8 mouse cellular contexts compared by ENCODE assay signal in genomic region chr12:86678591-86679545, GRCm38 (mm10). TPM values are rescaled to one million over a fixed set of nuclear protein-coding genes. Genes with fewer than 3 reads are reported as not detected.
DNase-seq lines count a peak whose midpoint lies in the region; ATAC-seq and TF ChIP-seq lines count a peak whose summit lies in the region.

Gene Vash1 (plus strand): TSS chr12:86678700.

- TF ChIP-seq CTCF in midbrain, postnatal 0 days (IDR thresholded peaks at IDR 0.05) = 0 out of 2 replicates have a peak, but pooled peaks have one; percentile 0

- no peaks in the 10 kb centered on the region for H3K9me3 ChIP-seq in embryonic facial prominence, embryonic 15.5 days (replicated peaks)
- H3K9me3 ChIP-seq in heart, embryonic 12.5 days (replicated peaks) = peaks cover 4% of the 10 kb centered on the region; the same call in 1 of the 2 replicates
- no peaks in the 10 kb centered on the region for H3K9me3 ChIP-seq in kidney, embryonic 15.5 days (replicated peaks)
- H3K9me3 ChIP-seq in liver, embryonic 11.5 days (ENCODE audit: control insufficient read depth, low read length) = no peaks in the 10 kb centered on the region
- no peaks in the 10 kb centered on the region for H3K9me3 ChIP-seq in midbrain, postnatal 0 days (ENCODE audit: low read length)

- peak within 1 kb of the TSS; percentile 86 for H3K27ac ChIP-seq in embryonic facial prominence, embryonic 15.5 days (replicated peaks)
- peak within 1 kb of the TSS; percentile 77 for H3K27ac ChIP-seq in heart, embryonic 12.5 days (ENCODE audit: poor library complexity, severe bottlenecking)
- peak within 1 kb of the TSS; percentile 86 for H3K27ac ChIP-seq in kidney, embryonic 15.5 days
- no peak within 1 kb of the TSS; the same call in none of the 2 replicates for H3K27ac ChIP-seq in liver, embryonic 11.5 days (ENCODE audit: low read depth, low read length)
- H3K27ac ChIP-seq in midbrain, postnatal 0 days (ENCODE audit: low read depth, low read length) = peak within 1 kb of the TSS; percentile 94

- H3K4me2 ChIP-seq in embryonic facial prominence, embryonic 15.5 days (replicated peaks) = peak within 1 kb of the TSS; percentile 98
- peak within 1 kb of the TSS; percentile 98 for H3K4me2 ChIP-seq in heart, embryonic 12.5 days
- peak within 1 kb of the TSS; percentile 100 for H3K4me2 ChIP-seq in kidney, embryonic 15.5 days
- H3K4me2 ChIP-seq in liver, embryonic 11.5 days = peak within 1 kb of the TSS; percentile 100
- H3K4me2 ChIP-seq in midbrain, postnatal 0 days (ENCODE audit: low read depth, low read length, poor library complexity, severe bottlenecking) = peak within 1 kb of the TSS; percentile 84

- ATAC-seq in embryonic facial prominence, embryonic 15.5 days (ENCODE audit: insufficient number of reproducible peaks, low FRiP score, low TSS enrichment, low read depth) = peak; percentile 79
- peak; percentile 79 for ATAC-seq in heart, embryonic 12.5 days (ENCODE audit: insufficient number of reproducible peaks, low FRiP score)
- ATAC-seq in kidney, embryonic 15.5 days (replicated peaks; ENCODE audit: low FRiP score) = peak; percentile 86
- ATAC-seq in liver, embryonic 11.5 days (replicated peaks; ENCODE audit: low FRiP score) = peak; percentile 57
- peak; percentile 69 for ATAC-seq in midbrain, postnatal 0 days (ENCODE audit: low FRiP score)

- under 1% methylated on average over 92 of the region's 94 CpGs for WGBS in embryonic facial prominence, embryonic 15.5 days
- WGBS in heart, embryonic 12.5 days = under 1% methylated on average over 90 of the region's 94 CpGs
- WGBS in kidney, embryonic 15.5 days = under 1% methylated on average over 93 of the region's 94 CpGs
- under 1% methylated on average over 94 of the region's 94 CpGs for WGBS in liver, embryonic 11.5 days
- under 1% methylated on average over 82 of the region's 94 CpGs for WGBS in midbrain, postnatal 0 days

- peak; percentile 42 for DNase-seq in CD4-positive helper T cell, adult 2 months (ENCODE audit: low read depth, low spot score)
- DNase-seq in adrenal gland, postnatal 4 days (ENCODE audit: low spot score in 2 of 2) = peak; percentile 32 to 38
- DNase-seq in liver, embryonic 11.5 days (ENCODE audit: low spot score) = peak; percentile 75
- peak; percentile 78 for DNase-seq in midbrain, postnatal 0 days (ENCODE audit: low spot score)
- DNase-seq in testis, postnatal 14 days (ENCODE audit: low spot score) = peak; percentile 54

- H3K9ac ChIP-seq in embryonic facial prominence, embryonic 15.5 days = peak within 1 kb of the TSS; percentile 66
- peak within 1 kb of the TSS; percentile 92 for H3K9ac ChIP-seq in heart, embryonic 12.5 days
- H3K9ac ChIP-seq in kidney, embryonic 15.5 days = peak within 1 kb of the TSS; percentile 71
- peak within 1 kb of the TSS; percentile 68 for H3K9ac ChIP-seq in liver, embryonic 11.5 days (ENCODE audit: low read depth, low read length)
- peak within 1 kb of the TSS; percentile 88 for H3K9ac ChIP-seq in midbrain, postnatal 0 days (replicated peaks; ENCODE audit: low read length, poor library complexity, severe bottlenecking)

- H3K4me3 ChIP-seq in embryonic facial prominence, embryonic 15.5 days (replicated peaks) = peak within 1 kb of the TSS; percentile 84
- H3K4me3 ChIP-seq in heart, embryonic 12.5 days = peak within 1 kb of the TSS; percentile 81
- H3K4me3 ChIP-seq in kidney, embryonic 15.5 days (replicated peaks) = peak within 1 kb of the TSS; percentile 83
- H3K4me3 ChIP-seq in liver, embryonic 11.5 days (ENCODE audit: low read depth, low read length) = peak within 1 kb of the TSS; percentile 74
- H3K4me3 ChIP-seq in midbrain, postnatal 0 days (ENCODE audit: low read depth, low read length) = peak within 1 kb of the TSS; percentile 65

- H3K4me1 ChIP-seq in embryonic facial prominence, embryonic 15.5 days = peaks cover 25% of the 10 kb centered on the region
- H3K4me1 ChIP-seq in heart, embryonic 12.5 days (replicated peaks) = peaks cover 36% of the 10 kb centered on the region
- H3K4me1 ChIP-seq in kidney, embryonic 15.5 days = peaks cover 27% of the 10 kb centered on the region
- peaks cover 18% of the 10 kb centered on the region for H3K4me1 ChIP-seq in liver, embryonic 11.5 days (replicated peaks; ENCODE audit: control insufficient read depth, insufficient read depth, low read length)
- peaks cover 16% of the 10 kb centered on the region for H3K4me1 ChIP-seq in midbrain, postnatal 0 days (ENCODE audit: insufficient read depth, low read length)

- no peaks in the 10 kb centered on the region for H3K36me3 ChIP-seq in embryonic facial prominence, embryonic 15.5 days
- H3K36me3 ChIP-seq in heart, embryonic 12.5 days = no peaks in the 10 kb centered on the region
- H3K36me3 ChIP-seq in kidney, embryonic 15.5 days = no peaks in the 10 kb centered on the region
- no peaks in the 10 kb centered on the region for H3K36me3 ChIP-seq in liver, embryonic 11.5 days (ENCODE audit: control insufficient read depth, insufficient read depth, low read length)
- H3K36me3 ChIP-seq in midbrain, postnatal 0 days (ENCODE audit: insufficient read depth, low read length) = 0 out of 2 replicates have a peak, but pooled peaks cover 3% of the 10 kb centered on the region

- no peaks in the 10 kb centered on the region for H3K27me3 ChIP-seq in embryonic facial prominence, embryonic 15.5 days
- H3K27me3 ChIP-seq in heart, embryonic 12.5 days (replicated peaks) = no peaks in the 10 kb centered on the region
- 0 out of 2 replicates have a peak, but pooled peaks cover 3% of the 10 kb centered on the region for H3K27me3 ChIP-seq in kidney, embryonic 15.5 days
- H3K27me3 ChIP-seq in liver, embryonic 11.5 days (replicated peaks; ENCODE audit: control insufficient read depth, insufficient read depth, low read length) = peaks cover 6% of the 10 kb centered on the region
- H3K27me3 ChIP-seq in midbrain, postnatal 0 days (ENCODE audit: insufficient read depth, low read length) = no peaks in the 10 kb centered on the region

RNA-seq across cellular contexts. Expression of gene Vash1, which starts in this region (rescaled TPM):
- 10 to 100 TPM; 22.0 to 24.4 TPM for total RNA-seq in adrenal gland, postnatal 4 days (2021)
- polyA plus RNA-seq in embryonic facial prominence, embryonic 15.5 days (2015; fragmentation: Nextera tagmentation; extraction: Ambion mirVana) = 12.3 and 14.1 TPM in 2 replicates
- polyA plus RNA-seq in heart, embryonic 12.5 days (2016; fragmentation: Nextera tagmentation; extraction: Ambion mirVana) = 10.5 and 11.6 TPM in 2 replicates
- polyA plus RNA-seq in kidney, embryonic 15.5 days (2015; fragmentation: Nextera tagmentation; extraction: Ambion mirVana) = 10.2 and 10.7 TPM in 2 replicates
- polyA plus RNA-seq in liver, embryonic 11.5 days (2014; fragmentation: Nextera tagmentation; extraction: Ambion mirVana) = 4.7 and 5.6 TPM in 2 replicates
- total RNA-seq in midbrain, postnatal 0 days (2014; rRNA removed) = 84.3 and 89.4 TPM in 2 replicates
- 20.3 and 25.4 TPM in 2 replicates for polyA plus RNA-seq in midbrain, postnatal 0 days (2015; fragmentation: Nextera tagmentation; extraction: Ambion mirVana)
